Mouse (Mus musculus) heart, embryonic 10.5 days (tissue): Measurements from ENCODE around the gene Enpp7. TPM values are rescaled to one million over a fixed set of nuclear protein-coding genes. Genes with fewer than 3 reads are reported as not detected.

Experiments used
- DNase-seq: peaks from one replicate; pipeline ENCODE4 v3.0.0-alpha.2; 2017; ENCODE audit warnings: low spot score
- H3K27ac ChIP-seq: fragments of 300-500 bp; sonication (generic); 2 replicates; pipeline ENCODE4 v1.5.1; 2016; ENCODE audit warnings: mild to moderate bottlenecking
- H3K27me3 ChIP-seq: fragments of 300-500 bp; sonication (generic); 2 replicates; pipeline ENCODE4 v1.6.1; 2016; ENCODE audit warnings: mild to moderate bottlenecking; ENCODE audit not compliant: poor library complexity, insufficient read depth, severe bottlenecking
- H3K36me3 ChIP-seq: fragments of 300-500 bp; sonication (generic); 2 replicates; pipeline ENCODE4 v1.6.1; 2016; ENCODE audit warnings: mild to moderate bottlenecking, moderate library complexity
- H3K4me1 ChIP-seq: fragments of 300-500 bp; sonication (generic); 2 replicates; pipeline ENCODE4 v1.6.1; 2016; ENCODE audit warnings: mild to moderate bottlenecking
- H3K4me3 ChIP-seq: fragments of 300-500 bp; sonication (generic); 2 replicates; pipeline ENCODE4 v1.5.1; 2016; ENCODE audit warnings: mild to moderate bottlenecking, moderate library complexity
- H3K9me3 ChIP-seq: fragments of 300-500 bp; sonication (generic); 2 replicates; pipeline ENCODE4 v1.6.1; 2016; ENCODE audit warnings: mild to moderate bottlenecking, moderate library complexity
- WGBS: fragments of 180-500 bp; shearing (Covaris S2); methylation state at CpG from one replicate; pipeline ENCODE4 v1.1.7; 2016; 5-methylcytosine and 5-hydroxymethylcytosine counted together
- polyA plus RNA-seq: library from polyadenylated mRNA; unstranded; fragments of >200 nt; fragmentation: Nextera tagmentation; extraction: Ambion mirVana; gene quantifications from 2 replicates; pipeline ENCODE4 v1.2.1, GENCODE M21; 2016

The Enpp7 gene
- polyA plus RNA-seq, 1 experiment from 2014 or later = not detected

DNA sequence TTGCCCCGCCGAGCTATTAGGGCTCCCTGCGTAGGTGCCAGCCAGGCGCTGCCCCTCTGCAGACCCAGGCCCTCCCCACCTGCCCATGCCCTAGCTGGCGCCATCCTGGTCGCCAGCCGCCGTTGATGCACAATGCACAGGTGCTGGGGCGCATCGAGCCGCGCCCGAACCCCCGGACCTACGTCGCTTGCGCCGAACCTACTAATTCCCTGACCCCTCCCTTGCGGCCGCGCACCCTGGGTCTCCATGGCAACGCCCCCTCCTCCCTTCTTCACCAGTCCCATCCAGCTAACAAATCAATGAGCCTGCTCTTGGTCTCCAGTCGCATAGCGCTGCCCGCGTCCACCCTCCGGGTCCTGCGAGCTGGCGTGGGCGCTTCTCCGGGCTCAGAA lies 53.3 kb downstream of the Enpp7 start:
- H3K9me3 ChIP-seq = no peaks in the 10 kb centered on the region
- peaks cover 78% of the 10 kb centered on the region for H3K4me1 ChIP-seq
- H3K36me3 ChIP-seq = peaks cover 10% of the 10 kb centered on the region
- DNase-seq = no peak
- H3K4me3 ChIP-seq = peak overlapping the region; percentile 84
- H3K27me3 ChIP-seq = peaks cover 89% of the 10 kb centered on the region
- H3K27ac ChIP-seq = peak overlapping the region; percentile 94
- 0% methylated on average over 31 of the region's 31 CpGs for WGBS

DNA sequence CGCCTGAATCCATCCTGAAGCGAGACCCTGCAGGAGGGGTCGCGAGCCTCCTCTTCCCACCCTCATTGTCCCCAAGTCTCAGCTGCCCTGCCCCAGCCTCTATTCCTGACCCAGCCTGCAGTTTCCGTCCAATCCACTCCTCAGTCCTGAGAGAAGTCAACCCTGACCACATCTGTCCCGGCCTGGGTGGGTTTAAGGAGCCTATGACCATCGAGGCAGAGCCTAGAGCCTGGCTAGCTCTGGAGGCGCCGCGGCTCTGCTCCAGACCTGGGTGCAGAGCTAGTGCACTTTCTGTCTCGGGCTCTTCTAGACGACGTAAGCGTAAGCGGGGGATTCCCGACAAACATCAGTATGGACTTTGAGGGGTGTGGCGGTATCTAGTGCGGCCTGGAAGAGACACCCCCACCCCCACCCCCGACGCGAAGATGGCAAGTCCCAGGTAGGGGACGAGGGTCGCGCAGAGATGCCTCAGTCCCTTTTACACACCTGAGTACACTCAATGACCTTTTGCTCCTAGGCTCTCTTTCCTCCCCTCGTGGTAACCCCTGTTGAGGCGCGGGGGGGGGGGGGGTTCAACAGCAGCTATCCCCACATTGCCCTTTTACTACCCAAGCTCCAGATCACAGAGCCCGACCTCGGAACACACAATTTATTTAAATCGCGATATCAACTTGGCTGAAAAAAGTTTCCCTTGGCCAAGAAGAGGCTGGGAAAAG lies 53.9 kb downstream of the Enpp7 start:
- WGBS = under 1% methylated on average over 29 of the region's 31 CpGs
- peaks cover 10% of the 10 kb centered on the region for H3K36me3 ChIP-seq
- no peaks in the 10 kb centered on the region for H3K9me3 ChIP-seq
- peaks cover 89% of the 10 kb centered on the region for H3K27me3 ChIP-seq
- peak overlapping the region; percentile 84 for H3K4me3 ChIP-seq
- peak overlapping the region; percentile 94 for H3K27ac ChIP-seq
- H3K4me1 ChIP-seq = peaks cover 80% of the 10 kb centered on the region
- no peak for DNase-seq

Other genes with a start within 250 kb of the Enpp7 start
- gene Rbfox3, start 76.6 kb upstream of the Enpp7 start, polyA plus RNA-seq = 0.14 and 0.60 TPM in 2 replicates
- 37.4 and 56.0 TPM in 2 replicates for gene Cbx2, start 34.8 kb downstream of the Enpp7 start, polyA plus RNA-seq
- 9.1 and 9.7 TPM in 2 replicates for gene Cbx8, start 52.8 kb downstream of the Enpp7 start, polyA plus RNA-seq
- gene Cbx4, start 98.0 kb downstream of the Enpp7 start, polyA plus RNA-seq = 8.9 and 9.0 TPM in 2 replicates
- gene Tbc1d16, start 240.3 kb downstream of the Enpp7 start, polyA plus RNA-seq = 7.4 and 8.6 TPM in 2 replicates
- 4.6 and 9.3 TPM in 2 replicates for gene Ccdc40, start 240.4 kb downstream of the Enpp7 start, polyA plus RNA-seq